Mouse (Mus musculus): ENCODE measurements around the gene Pde11a. TPM values are rescaled to one million over a fixed set of nuclear protein-coding genes. Genes with fewer than 3 reads are reported as not detected.

Gene Pde11a
- total RNA-seq, 2 experiments from 2014 or later: not detected

Other genes starting within 250 kb of the Pde11a start
- gene Cyct, start 21.7 kb upstream of the Pde11a start, total RNA-seq (2014; fragmentation: Nextera tagmentation): not detected in 2 replicates
- not detected in 2 replicates for gene Cyct, start 21.7 kb upstream of the Pde11a start, total RNA-seq (2017)
- gene Rbm45, start 31.2 kb upstream of the Pde11a start, total RNA-seq (2014; fragmentation: Nextera tagmentation): 21.0 and 27.1 TPM in 2 replicates
- 48.6 and 52.0 TPM in 2 replicates for gene Rbm45, start 31.2 kb upstream of the Pde11a start, total RNA-seq (2017)
- gene Osbpl6, start 67.7 kb upstream of the Pde11a start, total RNA-seq (2014; fragmentation: Nextera tagmentation): not detected in 2 replicates
- not detected in 2 replicates for gene Osbpl6, start 67.7 kb upstream of the Pde11a start, total RNA-seq (2017)

Measured in megakaryocyte-erythroid progenitor cell, adult 5-6 weeks (primary cell).